Comparison of ENCODE assay signal across 13 mouse cellular contexts in the genomic region with DNA sequence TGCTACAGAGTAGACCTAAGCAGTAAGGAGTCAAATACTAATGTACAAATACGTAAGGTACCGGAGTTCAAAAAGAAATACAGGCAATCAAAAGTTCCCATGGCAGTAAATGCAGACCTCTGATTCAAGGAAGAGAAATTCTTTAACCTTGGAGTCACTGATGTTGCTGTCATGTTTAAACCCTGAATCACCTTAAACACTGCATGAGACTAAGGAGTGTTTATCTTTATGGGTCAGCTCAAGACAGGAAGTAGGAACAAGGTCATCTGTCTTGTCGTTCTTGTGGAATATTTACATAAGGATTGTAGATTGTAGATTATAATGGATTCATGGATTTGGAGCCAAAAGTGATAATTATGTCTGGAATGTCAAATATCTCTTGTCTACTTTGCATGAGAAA.
"Had no signal": no experiment of that assay in that cellular context is flagged by ENCODE, and none has a peak within 500 bp of the region (broad histone marks: within the 10 kb centered on the region; RNA-seq: fewer than 3 reads in every experiment).

No protein-coding gene starts in this region.

- ATAC-seq: lung, postnatal 0 days; midbrain, embryonic 16.5 days had no signal

- DNase-seq: kidney, adult 11 months; kidney, postnatal 36 days; lung, adult 18-20 months; lung, postnatal 4 days; right cerebral cortex, postnatal 14 days; thymus, postnatal 36 days had no signal

- H3K27ac ChIP-seq: kidney, embryonic 15.5 days; left cerebral cortex, adult 2 months; limb, embryonic 15.5 days; liver, embryonic 14.5 days had no signal

- H3K4me1 ChIP-seq: kidney, embryonic 15.5 days; limb, embryonic 15.5 days had no signal

- H3K4me3 ChIP-seq: kidney, embryonic 15.5 days; left cerebral cortex, adult 2 months; limb, embryonic 15.5 days had no signal

- H3K9ac ChIP-seq: kidney, embryonic 15.5 days; limb, embryonic 15.5 days; liver, embryonic 14.5 days had no signal

- H3K27me3 ChIP-seq: kidney, embryonic 15.5 days; limb, embryonic 15.5 days had no signal

- H3K4me2 ChIP-seq: kidney, embryonic 15.5 days; limb, embryonic 15.5 days; midbrain, embryonic 11.5 days had no signal

- H3K9me3 ChIP-seq: kidney, embryonic 15.5 days; limb, embryonic 15.5 days had no signal

- H3K36me3 ChIP-seq: kidney, embryonic 15.5 days; limb, embryonic 15.5 days had no signal
